Mouse (Mus musculus) spleen, postnatal 14 days (tissue): Measurements from ENCODE around the gene Apc2.

ENCODE experiments used
- DNase-seq, 2 experiments: peaks; one replicate each; pipeline ENCODE4 v3.0.0; 2021 to 2022; ENCODE audit warnings: low spot score in 2 of 2

The Apc2 gene

GRCm38 (mm10) chr10:80321014-80321669 lies 25.4 kb downstream of the Apc2 start:
- no peak for DNase-seq

GRCm38 (mm10) chr10:80321670-80322581 lies 26.1 kb downstream of the Apc2 start:
- DNase-seq: no peak

GRCm38 (mm10) chr10:80322811-80323211 lies 27.0 kb downstream of the Apc2 start:
- no peak for DNase-seq

GRCm38 (mm10) chr10:80323261-80324119 lies 27.7 kb downstream of the Apc2 start:
- DNase-seq: peak; percentile 55 to 68

GRCm38 (mm10) chr10:80324120-80325037 lies 28.6 kb downstream of the Apc2 start:
- no peak for DNase-seq

- DNase-seq: no peak
Measured at GRCm38 (mm10) chr10:80325045-80325444, 29.3 kb downstream of the Apc2 start.

GRCm38 (mm10) chr10:80329273-80330081 lies 33.7 kb downstream of the Apc2 start, which contains the start of the genes Pcsk4 and Reep6:
Pcsk4 (minus strand) TSS chr10:80329498.
Reep6 (plus strand) TSS chr10:80329953.
- DNase-seq: peak; percentile 87 to 88

GRCm38 (mm10) chr10:80330084-80330483 lies 34.3 kb downstream of the Apc2 start:
- DNase-seq: no peak

- DNase-seq: no peak
Measured at GRCm38 (mm10) chr10:80330888-80331287, 35.1 kb downstream of the Apc2 start.

GRCm38 (mm10) chr10:80331636-80332524 lies 36.1 kb downstream of the Apc2 start:
- DNase-seq: peak in 1 of 2 experiments; percentile 40

- no peak for DNase-seq
Measured at GRCm38 (mm10) chr10:80332525-80332989, 36.8 kb downstream of the Apc2 start.

GRCm38 (mm10) chr10:80336263-80336662 lies 40.5 kb downstream of the Apc2 start:
- DNase-seq: no peak

- peak; percentile 75 to 85 for DNase-seq
Measured at GRCm38 (mm10) chr10:80339941-80340750, 44.4 kb downstream of the Apc2 start.

- no peak for DNase-seq
Measured at GRCm38 (mm10) chr10:80341026-80341425, 45.2 kb downstream of the Apc2 start.

GRCm38 (mm10) chr10:80341491-80342304 lies 45.9 kb downstream of the Apc2 start:
- no peak for DNase-seq

- no peak for DNase-seq
Measured at GRCm38 (mm10) chr10:80342305-80342748, 46.5 kb downstream of the Apc2 start.
